Mouse (Mus musculus) stomach, postnatal 0 days (tissue): ENCODE results near the gene Gdpd2.

Experiments
- CTCF ChIP-seq: IDR thresholded peaks from 2 replicates; pipeline ENCODE4 v1.5.1; 2016; ENCODE audit warnings: antibody characterized with exemption, low read depth, mild to moderate bottlenecking, moderate library complexity
- EP300 ChIP-seq: optimal IDR thresholded peaks from 2 replicates; pipeline ENCODE3; 2016; ENCODE audit warnings: antibody characterized with exemption

DNA sequence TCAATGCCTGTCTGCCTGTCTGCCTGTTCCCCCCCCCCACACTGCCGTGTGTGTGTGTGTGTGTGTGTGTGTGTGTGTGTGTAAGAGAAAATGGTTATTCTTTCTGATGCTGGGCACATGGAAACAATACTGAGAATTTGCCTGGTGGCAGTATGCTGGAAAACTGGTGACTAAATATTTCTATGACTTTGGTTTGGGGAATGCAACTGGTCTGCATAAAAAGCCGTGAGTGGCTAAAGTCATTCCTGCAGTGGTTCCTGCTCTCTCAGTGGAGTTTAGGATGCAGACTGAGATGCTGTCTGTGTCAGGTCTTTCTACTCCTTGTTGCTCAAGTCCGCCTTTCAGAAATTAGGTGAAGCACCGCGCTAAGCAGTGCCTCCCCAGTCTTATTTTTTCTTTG is 48.7 kb downstream of the Gdpd2 start:
- TF ChIP-seq CTCF = no peak
- no peak for TF ChIP-seq EP300
